Comparison of ENCODE assay signal across 18 mouse cellular contexts in the genomic region with DNA sequence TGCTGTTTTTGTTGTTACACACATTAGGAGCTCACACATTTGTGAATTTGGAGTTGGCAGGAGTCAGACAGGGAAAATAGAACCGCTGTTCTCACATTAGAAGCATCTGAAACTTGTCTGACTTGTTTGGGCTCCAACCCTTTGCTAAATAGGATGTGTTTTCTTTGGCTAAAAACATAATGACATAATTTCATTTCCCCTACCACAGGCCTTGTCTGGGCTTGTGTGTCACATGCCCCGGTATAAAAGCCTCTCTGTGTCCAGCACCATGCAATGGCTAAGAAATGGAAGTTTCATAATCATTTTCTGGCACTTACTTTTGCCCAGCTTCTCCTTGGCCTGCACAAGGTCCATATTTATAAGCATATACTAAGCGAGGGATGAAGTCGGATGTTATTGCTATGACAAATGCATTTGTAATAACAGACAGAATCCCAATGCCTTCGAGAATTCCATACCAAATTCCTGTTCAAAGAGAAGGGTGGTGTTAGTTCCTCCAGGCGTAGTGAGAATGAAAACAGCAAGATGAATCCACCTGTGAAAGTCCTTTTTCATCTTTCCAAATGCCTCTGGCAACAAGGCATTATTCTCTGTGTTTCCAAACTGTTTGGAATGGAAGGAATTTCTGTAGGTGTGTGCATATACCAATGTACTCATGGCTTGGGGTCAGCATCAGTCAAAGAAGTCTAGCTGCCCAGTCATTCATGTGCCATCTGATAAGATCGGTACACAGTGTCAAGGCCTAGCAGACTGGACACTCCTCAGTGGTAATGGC.
DNase-seq lines count a peak whose midpoint lies in the region; ATAC-seq lines count a peak whose summit lies in the region.
"Had no signal": no experiment of that assay in that cellular context is flagged by ENCODE, and none has a peak within 500 bp of the region (broad histone marks: within the 10 kb centered on the region; RNA-seq: fewer than 3 reads in every experiment).

No protein-coding gene starts in this region.

- H3K27ac ChIP-seq in heart, embryonic 12.5 days (ENCODE audit: poor library complexity, severe bottlenecking), result no peak overlapping the region
- no peak overlapping the region for H3K27ac ChIP-seq in limb, embryonic 13.5 days
- H3K27ac ChIP-seq: layer of hippocampus, adult 2 months; stomach, embryonic 15.5 days had no signal

- WGBS in heart, embryonic 12.5 days, result 73% methylated on average over 7 of the region's 7 CpGs
- WGBS in limb, embryonic 13.5 days, result 75% methylated on average over 7 of the region's 7 CpGs

- H3K4me3 ChIP-seq in heart, embryonic 12.5 days, result no peak overlapping the region
- H3K4me3 ChIP-seq in limb, embryonic 13.5 days, result no peak overlapping the region
- H3K4me3 ChIP-seq: erythroblast, embryonic 14.5 days; layer of hippocampus, adult 2 months; myocyte; stomach, embryonic 15.5 days had no signal

- H3K36me3 ChIP-seq in heart, embryonic 12.5 days, result peaks cover 5% of the 10 kb centered on the region; the same call in 1 of the 2 replicates
- no peaks in the 10 kb centered on the region for H3K36me3 ChIP-seq in limb, embryonic 13.5 days
- H3K36me3 ChIP-seq: stomach, embryonic 15.5 days had no signal

- no peaks in the 10 kb centered on the region for H3K27me3 ChIP-seq in heart, embryonic 12.5 days (replicated peaks)
- no peaks in the 10 kb centered on the region for H3K27me3 ChIP-seq in limb, embryonic 13.5 days
- H3K27me3 ChIP-seq: stomach, embryonic 15.5 days had no signal

- no peak for ATAC-seq in heart, embryonic 12.5 days (ENCODE audit: insufficient number of reproducible peaks, low FRiP score)
- 0 out of 2 replicates have a peak, but pooled peaks have one; percentile 36 for ATAC-seq in limb, embryonic 13.5 days (ENCODE audit: low FRiP score, low read depth)

- H3K4me2 ChIP-seq in heart, embryonic 12.5 days, result no peak overlapping the region
- no peak overlapping the region for H3K4me2 ChIP-seq in limb, embryonic 13.5 days (replicated peaks)
- H3K4me2 ChIP-seq: liver, embryonic 11.5 days; midbrain, embryonic 11.5 days; stomach, embryonic 15.5 days had no signal

- no peak overlapping the region for H3K9ac ChIP-seq in heart, embryonic 12.5 days
- H3K9ac ChIP-seq in limb, embryonic 13.5 days, result no peak overlapping the region
- H3K9ac ChIP-seq: stomach, embryonic 15.5 days had no signal

- no peaks in the 10 kb centered on the region for H3K4me1 ChIP-seq in heart, embryonic 12.5 days (replicated peaks)
- peaks cover 2% of the 10 kb centered on the region; the same call in 1 of the 2 replicates for H3K4me1 ChIP-seq in limb, embryonic 13.5 days
- H3K4me1 ChIP-seq: stomach, embryonic 15.5 days had no signal

- DNase-seq in heart, adult 11 months, result peak; percentile 95
- DNase-seq in lung, postnatal 36 days, result peak; percentile 3
- DNase-seq in lung, postnatal 4 days, result no peak
- peak; percentile 96 for DNase-seq in fat pad, adult 2 months (ENCODE audit: extremely low read depth, low read depth, low spot score)
- no peak for DNase-seq in right cerebral cortex, postnatal 10 days (ENCODE audit: low spot score in 2 of 2)
- DNase-seq in embryo, embryonic 9.5 days (ENCODE audit: extremely low spot score), result no peak
- DNase-seq: cerebellum, adult 11-12 months; gastrocnemius, postnatal 10 days; kidney, adult 9 months; retina, postnatal 1 day had no signal

- peaks cover 5% of the 10 kb centered on the region for H3K9me3 ChIP-seq in heart, embryonic 12.5 days (replicated peaks)
- no peaks in the 10 kb centered on the region for H3K9me3 ChIP-seq in limb, embryonic 13.5 days
- H3K9me3 ChIP-seq: stomach, embryonic 15.5 days had no signal

Comparison
In these comparisons a context has a peak if more than half of its experiments do, and no peak if none do; other contexts are left out.
1. DNase-seq: peak in heart, adult 11 months (single experiment), lung, postnatal 36 days (single experiment) and fat pad, adult 2 months (single experiment); none in lung, postnatal 4 days (0 of 2), right cerebral cortex, postnatal 10 days (0 of 2) and embryo, embryonic 9.5 days (single experiment).